Mouse (Mus musculus): ENCODE results near the gene Rara. TPM values are rescaled to one million over a fixed set of nuclear protein-coding genes. Genes with fewer than 3 reads are reported as not detected.

The Rara gene
- polyA plus RNA-seq, 1 experiment from 2014 or later: 20.3 TPM

- ATAC-seq (ENCODE audit: low FRiP score): no peak
- no peaks in the 10 kb centered on the region for H3K9me3 ChIP-seq
- H3K36me3 ChIP-seq: no peaks in the 10 kb centered on the region
- H3K27me3 ChIP-seq: no peaks in the 10 kb centered on the region
- H3K4me2 ChIP-seq: peak overlapping the region; percentile 99
- WGBS: under 1% methylated on average over 51 of the region's 53 CpGs
- H3K4me1 ChIP-seq (replicated peaks): peaks cover 75% of the 10 kb centered on the region
- H3K27ac ChIP-seq: peak overlapping the region; percentile 95
- peak overlapping the region; percentile 85 for H3K9ac ChIP-seq
- H3K4me3 ChIP-seq: peak overlapping the region; percentile 64
Measured at GRCm38 (mm10) chr11:98960313-98960906, 32.8 kb downstream of the Rara start.

- Histone ChIP-seq H3K4me1 (replicated peaks) (peaks cover 76% of the 10 kb centered on the region), H3K4me3 (peak overlapping the region; percentile 64), H3K27me3 (no peaks in the 10 kb centered on the region), H3K4me2 (peak overlapping the region; percentile 99), H3K9ac (peak overlapping the region; percentile 85), H3K36me3 (no peaks in the 10 kb centered on the region), H3K9me3 (no peaks in the 10 kb centered on the region), H3K27ac (peak overlapping the region; percentile 95)
- WGBS: 2% methylated on average over 18 of the region's 18 CpGs
- no peak for ATAC-seq (ENCODE audit: low FRiP score)
Measured at GRCm38 (mm10) chr11:98961051-98961592, 33.5 kb downstream of the Rara start.

- Histone ChIP-seq H3K9ac (peak overlapping the region; percentile 85), H3K9me3 (no peaks in the 10 kb centered on the region), H3K4me2 (peak overlapping the region; percentile 99), H3K27ac (peak overlapping the region; percentile 95), H3K4me3 (peak overlapping the region; percentile 64), H3K4me1 (replicated peaks) (peaks cover 78% of the 10 kb centered on the region), H3K27me3 (no peaks in the 10 kb centered on the region), H3K36me3 (no peaks in the 10 kb centered on the region)
- no peak for ATAC-seq (ENCODE audit: low FRiP score)
- WGBS: 5% methylated on average over 8 of the region's 8 CpGs
Measured at GRCm38 (mm10) chr11:98961766-98962165, 34.1 kb downstream of the Rara start.

- Histone ChIP-seq H3K9me3 (no peaks in the 10 kb centered on the region), H3K27ac (peak overlapping the region; percentile 95), H3K36me3 (no peaks in the 10 kb centered on the region), H3K4me2 (peak overlapping the region; percentile 99), H3K27me3 (no peaks in the 10 kb centered on the region), H3K4me1 (replicated peaks) (peaks cover 86% of the 10 kb centered on the region), H3K9ac (peak overlapping the region; percentile 85), H3K4me3 (peak overlapping the region; percentile 64)
- no peak for ATAC-seq (ENCODE audit: low FRiP score)
- 2% methylated on average over 12 of the region's 12 CpGs for WGBS
Measured at GRCm38 (mm10) chr11:98962421-98963095, 34.9 kb downstream of the Rara start.

- Histone ChIP-seq H3K27ac (peak overlapping the region; percentile 95), H3K4me1 (replicated peaks) (peaks cover 95% of the 10 kb centered on the region), H3K27me3 (no peaks in the 10 kb centered on the region), H3K9me3 (no peaks in the 10 kb centered on the region), H3K4me2 (peak overlapping the region; percentile 99), H3K4me3 (peak overlapping the region; percentile 64), H3K36me3 (no peaks in the 10 kb centered on the region), H3K9ac (peak overlapping the region; percentile 85)
- ATAC-seq (ENCODE audit: low FRiP score): peak; percentile 37
- WGBS: under 1% methylated on average over 29 of the region's 32 CpGs
Measured at GRCm38 (mm10) chr11:98963191-98964021, 35.8 kb downstream of the Rara start.

- ATAC-seq (ENCODE audit: low FRiP score): no peak
- Histone ChIP-seq H3K9ac (peak overlapping the region; percentile 85), H3K4me2 (peak overlapping the region; percentile 99), H3K9me3 (no peaks in the 10 kb centered on the region), H3K36me3 (no peaks in the 10 kb centered on the region), H3K27me3 (no peaks in the 10 kb centered on the region), H3K4me3 (peak overlapping the region; percentile 64), H3K27ac (peak overlapping the region; percentile 95), H3K4me1 (replicated peaks) (peaks cover 99% of the 10 kb centered on the region)
- WGBS: 8% methylated on average over 6 of the region's 6 CpGs
Measured at GRCm38 (mm10) chr11:98964201-98964615, 36.6 kb downstream of the Rara start.

- Histone ChIP-seq H3K4me2 (peak overlapping the region; percentile 99), H3K27ac (peak overlapping the region; percentile 95), H3K4me3 (peak overlapping the region; percentile 64), H3K9me3 (no peaks in the 10 kb centered on the region), H3K4me1 (replicated peaks) (peaks cover 99% of the 10 kb centered on the region), H3K9ac (peak overlapping the region; percentile 85), H3K36me3 (no peaks in the 10 kb centered on the region), H3K27me3 (no peaks in the 10 kb centered on the region)
- WGBS: 10% methylated on average over 15 of the region's 15 CpGs
- no peak for ATAC-seq (ENCODE audit: low FRiP score)
Measured at GRCm38 (mm10) chr11:98964616-98965415, 37.2 kb downstream of the Rara start.

GRCm38 (mm10) chr11:98965416-98966077 lies 37.9 kb downstream of the Rara start:
- H3K36me3 ChIP-seq: peaks cover 5% of the 10 kb centered on the region
- no peak for ATAC-seq (ENCODE audit: low FRiP score)
- peak overlapping the region; percentile 95 for H3K27ac ChIP-seq
- peak overlapping the region; percentile 85 for H3K9ac ChIP-seq
- H3K4me2 ChIP-seq: peak overlapping the region; percentile 99
- no peaks in the 10 kb centered on the region for H3K9me3 ChIP-seq
- no peaks in the 10 kb centered on the region for H3K27me3 ChIP-seq
- WGBS: 6% methylated on average over 9 of the region's 11 CpGs
- peak overlapping the region; percentile 64 for H3K4me3 ChIP-seq
- peaks cover 100% of the 10 kb centered on the region for H3K4me1 ChIP-seq (replicated peaks)

GRCm38 (mm10) chr11:98966499-98967141 lies 39.0 kb downstream of the Rara start:
- peak overlapping the region; percentile 95 for H3K27ac ChIP-seq
- H3K4me2 ChIP-seq: peak overlapping the region; percentile 99
- peaks cover 100% of the 10 kb centered on the region for H3K4me1 ChIP-seq (replicated peaks)
- H3K9me3 ChIP-seq: no peaks in the 10 kb centered on the region
- ATAC-seq (ENCODE audit: low FRiP score): no peak
- no peaks in the 10 kb centered on the region for H3K27me3 ChIP-seq
- H3K4me3 ChIP-seq: peak overlapping the region; percentile 64; the same call in 1 of the 2 replicates
- H3K9ac ChIP-seq: peak overlapping the region; percentile 85
- H3K36me3 ChIP-seq: peaks cover 12% of the 10 kb centered on the region
- 16% methylated on average over 8 of the region's 9 CpGs for WGBS

- Histone ChIP-seq H3K4me2 (peak overlapping the region; percentile 99), H3K9ac (peak overlapping the region; percentile 85), H3K36me3 (peaks cover 25% of the 10 kb centered on the region), H3K4me1 (replicated peaks) (peaks cover 94% of the 10 kb centered on the region), H3K4me3 (peak overlapping the region; percentile 10), H3K9me3 (no peaks in the 10 kb centered on the region), H3K27ac (peak overlapping the region; percentile 95), H3K27me3 (no peaks in the 10 kb centered on the region)
- WGBS: 27% methylated on average over 16 of the region's 16 CpGs
- no peak for ATAC-seq (ENCODE audit: low FRiP score)
Measured at GRCm38 (mm10) chr11:98968079-98968478, 40.5 kb downstream of the Rara start.
